Mouse (Mus musculus) heart, postnatal 0 days (tissue): ENCODE results near the gene Rgn.

Experiments
- CTCF ChIP-seq: IDR thresholded peaks from 2 replicates; pipeline ENCODE4 v1.5.1; 2016; ENCODE audit warnings: antibody characterized with exemption, control low read depth, low read depth
- EP300 ChIP-seq: IDR thresholded peaks from 2 replicates; pipeline ENCODE4 v1.6.1; 2016; ENCODE audit warnings: antibody characterized with exemption, low read depth

DNA sequence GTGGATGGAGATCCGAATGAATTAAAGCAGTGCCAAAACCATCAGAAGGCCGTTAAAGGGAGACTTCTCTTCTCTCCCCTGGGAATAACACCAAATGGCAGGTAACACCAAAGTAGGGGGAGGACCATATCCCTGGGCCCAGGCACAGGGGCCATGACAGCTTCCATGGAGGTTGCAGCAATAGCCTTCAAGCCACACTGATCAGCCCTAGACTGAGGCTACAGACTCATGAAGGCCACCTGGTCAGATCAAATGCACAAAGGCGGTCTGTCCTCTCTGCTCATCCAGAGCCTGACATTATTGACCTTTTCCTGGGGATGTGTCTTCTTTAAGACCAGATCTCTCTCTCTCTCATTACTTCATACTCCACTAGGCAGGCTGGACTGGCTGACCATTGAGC lies 5.7 kb upstream of the Rgn start:
- TF ChIP-seq EP300 (no peak), CTCF (no peak)
